Mouse (Mus musculus): Measurements from ENCODE around the gene Fbln5. TPM values are rescaled to one million over a fixed set of nuclear protein-coding genes. Genes with fewer than 3 reads are reported as not detected.

Fbln5 gene
- polyA plus RNA-seq, 1 experiment from 2014 or later, result 152 TPM

DNA sequence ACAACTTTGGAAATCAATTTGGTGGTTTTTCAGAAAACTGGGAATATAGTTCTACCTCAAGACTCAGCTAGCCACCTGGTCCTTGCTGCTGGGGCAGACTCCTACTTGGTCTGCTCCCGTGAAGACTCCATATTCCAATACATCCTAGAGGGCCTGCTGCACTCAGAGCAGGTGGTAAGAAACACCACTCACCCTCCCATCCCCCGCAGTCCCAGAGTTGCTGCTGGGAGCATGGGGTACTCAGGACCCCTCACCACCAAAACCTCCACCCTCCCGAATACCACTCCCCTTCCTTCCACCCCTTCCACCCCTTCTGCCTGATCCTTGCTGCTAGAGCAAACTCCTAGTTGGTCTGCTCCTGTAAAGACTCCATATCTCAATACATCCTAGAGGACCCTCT is 119.7 kb downstream of the Fbln5 start:
- H3K4me1 ChIP-seq (ENCODE audit: control insufficient read depth in 2 of 2, insufficient read depth in 2 of 2, low read length in 2 of 2), result no peaks in the 10 kb centered on the region
- H3K4me2 ChIP-seq (ENCODE audit: low read length), result no peak overlapping the region
- no peaks in the 10 kb centered on the region for H3K36me3 ChIP-seq (ENCODE audit: control insufficient read depth, insufficient read depth, low read length)
- no peaks in the 10 kb centered on the region for H3K27me3 ChIP-seq (ENCODE audit: control insufficient read depth, insufficient read depth, low read length)
- WGBS, result 72% methylated on average over 3 of the region's 3 CpGs
- no peak for ATAC-seq (ENCODE audit: insufficient number of reproducible peaks, insufficient read depth, low FRiP score, low read depth)
- no peak overlapping the region for H3K4me3 ChIP-seq (ENCODE audit: control insufficient read depth in 1 of 2, insufficient read depth in 1 of 2, low read depth in 1 of 2, low read length in 2 of 2)
- H3K9me3 ChIP-seq (ENCODE audit: control insufficient read depth, low read length), result no peaks in the 10 kb centered on the region
- no peak overlapping the region for H3K9ac ChIP-seq (ENCODE audit: low read length)
- no peak overlapping the region for H3K27ac ChIP-seq (replicated peaks in 1 of 2; ENCODE audit: control insufficient read depth in 1 of 2, insufficient read depth in 1 of 2, low read depth in 2 of 2, low read length in 2 of 2)

Other genes starting within 250 kb of the Fbln5 start
- gene Tc2n, start 100.5 kb downstream of the Fbln5 start, polyA plus RNA-seq (2014; fragmentation: Nextera tagmentation; extraction: Ambion mirVana), result 0.32 and 0.38 TPM in 2 replicates
- 20.5 and 21.8 TPM in 2 replicates for gene Trip11, start 94.2 kb upstream of the Fbln5 start, polyA plus RNA-seq (2014; fragmentation: Nextera tagmentation; extraction: Ambion mirVana)
- gene Atxn3, start 139.2 kb upstream of the Fbln5 start, polyA plus RNA-seq (2014; fragmentation: Nextera tagmentation; extraction: Ambion mirVana), result 8.8 and 10.2 TPM in 2 replicates
- gene Cpsf2, start 156.9 kb upstream of the Fbln5 start, polyA plus RNA-seq (2014; fragmentation: Nextera tagmentation; extraction: Ambion mirVana), result 21.5 and 23.2 TPM in 2 replicates

Measured in heart, embryonic 14.5 days (tissue).